Mouse (Mus musculus): ENCODE data around the gene Dgcr6. TPM values are rescaled to one million over a fixed set of nuclear protein-coding genes. Genes with fewer than 3 reads are reported as not detected.
A peak's percentile ranks its signal among the peaks of the same experiment; 100 is the strongest.

Dgcr6 gene
- total and polyA plus RNA-seq, 2 experiments from 2014 or later = 23.0 to 83.5 TPM

DNA sequence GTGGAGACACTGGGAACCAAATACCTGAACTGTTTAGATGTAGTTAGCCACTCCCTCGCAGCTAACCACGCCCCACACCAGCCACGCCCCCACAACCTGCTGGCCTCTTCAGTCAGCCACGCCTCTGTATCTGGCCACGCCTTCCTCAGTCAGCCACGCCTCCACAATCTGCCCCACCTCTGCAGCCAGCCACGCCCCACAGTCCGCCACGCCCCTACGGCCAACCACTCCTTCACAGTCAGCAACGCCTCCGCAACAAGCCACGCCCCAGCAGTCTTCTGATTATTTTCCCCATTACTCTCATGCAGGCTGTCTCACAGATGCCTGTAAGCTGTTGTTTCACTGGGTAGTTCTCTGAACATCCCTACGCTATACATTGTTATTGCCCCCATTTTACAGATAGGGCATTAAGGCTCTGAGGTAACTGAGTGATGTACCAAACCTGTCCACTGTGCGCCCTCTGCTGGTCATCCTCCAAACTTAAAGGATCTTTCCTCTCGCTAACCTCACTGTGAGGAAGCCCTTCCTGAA is 16.2 kb upstream of the Dgcr6 start:
- Histone ChIP-seq H3K9ac (replicated peaks; ENCODE audit: low read depth, low read length) (no peak overlapping the region), H3K9me3 (replicated peaks; ENCODE audit: control insufficient read depth, low read length) (no peaks in the 10 kb centered on the region), H3K27ac (ENCODE audit: low read depth) (no peak overlapping the region), H3K27me3 (ENCODE audit: control insufficient read depth, insufficient read depth, low read length) (no peaks in the 10 kb centered on the region), H3K4me1 (ENCODE audit: control insufficient read depth, insufficient read depth) (no peaks in the 10 kb centered on the region), H3K4me3 (ENCODE audit: low read depth, low read length) (no peak overlapping the region), H3K36me3 (replicated peaks; ENCODE audit: control insufficient read depth, insufficient read depth, low read length) (no peaks in the 10 kb centered on the region), H3K4me2 (ENCODE audit: low read depth, low read length) (no peak overlapping the region)
- no peak for DNase-seq (ENCODE audit: low spot score)
- TF ChIP-seq CTCF (IDR thresholded peaks at IDR 0.05; ENCODE audit: low read depth) (peak; percentile 52), EP300 (IDR thresholded peaks at IDR 0.05; ENCODE audit: low read depth) (no peak)
- 24% methylated on average over 15 of the region's 16 CpGs for WGBS
- ATAC-seq (ENCODE audit: insufficient read depth, low read depth) = peak; percentile 33; the same call in 1 of the 2 replicates

DNA sequence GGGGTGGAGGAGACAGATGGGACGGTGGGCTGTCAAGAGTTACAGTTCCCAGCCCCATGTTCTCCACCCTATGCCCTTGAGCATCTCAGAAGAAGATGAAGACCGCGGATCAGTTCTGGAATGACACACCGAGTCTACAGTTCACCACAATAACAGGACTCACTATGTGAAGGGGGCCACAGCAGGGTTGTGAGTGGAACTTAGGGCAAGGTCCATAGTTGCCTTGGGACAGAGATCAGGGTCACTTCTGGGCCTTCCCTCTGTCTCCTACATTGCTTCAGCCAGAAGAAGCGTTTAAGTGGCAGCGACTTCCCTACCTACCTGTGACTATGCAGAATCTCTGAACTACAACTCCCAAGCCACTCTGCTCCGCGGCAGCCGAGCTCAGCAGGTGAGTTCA is 15.6 kb upstream of the Dgcr6 start:
- 51% methylated on average over 9 of the region's 9 CpGs for WGBS
- H3K4me3 ChIP-seq (ENCODE audit: low read depth, low read length) = no peak overlapping the region
- DNase-seq (ENCODE audit: low spot score) (no peak), ATAC-seq (ENCODE audit: insufficient read depth, low read depth) (no peak)
- no peaks in the 10 kb centered on the region for H3K4me1 ChIP-seq (ENCODE audit: control insufficient read depth, insufficient read depth)
- H3K27me3 ChIP-seq (ENCODE audit: control insufficient read depth, insufficient read depth, low read length) = no peaks in the 10 kb centered on the region
- no peak overlapping the region for H3K27ac ChIP-seq (ENCODE audit: low read depth)
- no peak for TF ChIP-seq CTCF (IDR thresholded peaks at IDR 0.05; ENCODE audit: low read depth)
- TF ChIP-seq EP300 (IDR thresholded peaks at IDR 0.05; ENCODE audit: low read depth) = no peak
- H3K9me3 ChIP-seq (replicated peaks; ENCODE audit: control insufficient read depth, low read length) = no peaks in the 10 kb centered on the region
- H3K4me2 ChIP-seq (ENCODE audit: low read depth, low read length) = no peak overlapping the region
- H3K36me3 ChIP-seq (replicated peaks; ENCODE audit: control insufficient read depth, insufficient read depth, low read length) = no peaks in the 10 kb centered on the region
- no peak overlapping the region for H3K9ac ChIP-seq (replicated peaks; ENCODE audit: low read depth, low read length)

DNA sequence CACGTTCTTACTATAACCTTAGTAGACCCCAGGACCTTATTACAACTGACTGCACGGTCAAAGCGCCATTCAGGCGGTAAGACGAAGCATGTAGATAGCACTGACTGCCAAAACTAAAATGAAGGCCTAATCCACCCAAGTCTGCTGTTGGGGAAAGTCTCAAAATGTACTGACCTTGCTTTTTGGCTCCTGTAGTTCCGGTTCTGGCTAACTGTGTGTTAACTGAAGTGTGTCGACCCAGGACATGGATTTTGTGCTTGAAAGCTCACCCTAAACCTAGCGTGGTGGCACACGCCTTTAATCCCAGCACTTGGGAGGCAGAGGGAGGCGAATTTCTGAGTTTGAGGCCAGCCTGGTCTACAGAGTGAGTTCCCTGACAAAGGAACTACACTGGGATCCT is 7.7 kb upstream of the Dgcr6 start:
- Histone ChIP-seq H3K4me2 (ENCODE audit: low read depth, low read length) (no peak overlapping the region), H3K4me1 (ENCODE audit: control insufficient read depth, insufficient read depth) (no peaks in the 10 kb centered on the region), H3K9ac (replicated peaks; ENCODE audit: low read depth, low read length) (no peak overlapping the region), H3K27me3 (ENCODE audit: control insufficient read depth, insufficient read depth, low read length) (no peaks in the 10 kb centered on the region), H3K4me3 (ENCODE audit: low read depth, low read length) (no peak overlapping the region), H3K9me3 (replicated peaks; ENCODE audit: control insufficient read depth, low read length) (no peaks in the 10 kb centered on the region), H3K27ac (ENCODE audit: low read depth) (no peak overlapping the region), H3K36me3 (replicated peaks; ENCODE audit: control insufficient read depth, insufficient read depth, low read length) (no peaks in the 10 kb centered on the region)
- DNase-seq (ENCODE audit: low spot score) (no peak), ATAC-seq (ENCODE audit: insufficient read depth, low read depth) (no peak)
- WGBS = 79% methylated on average over 10 of the region's 10 CpGs
- TF ChIP-seq EP300 (IDR thresholded peaks at IDR 0.05; ENCODE audit: low read depth) = no peak
- no peak for TF ChIP-seq CTCF (IDR thresholded peaks at IDR 0.05; ENCODE audit: low read depth)

DNA sequence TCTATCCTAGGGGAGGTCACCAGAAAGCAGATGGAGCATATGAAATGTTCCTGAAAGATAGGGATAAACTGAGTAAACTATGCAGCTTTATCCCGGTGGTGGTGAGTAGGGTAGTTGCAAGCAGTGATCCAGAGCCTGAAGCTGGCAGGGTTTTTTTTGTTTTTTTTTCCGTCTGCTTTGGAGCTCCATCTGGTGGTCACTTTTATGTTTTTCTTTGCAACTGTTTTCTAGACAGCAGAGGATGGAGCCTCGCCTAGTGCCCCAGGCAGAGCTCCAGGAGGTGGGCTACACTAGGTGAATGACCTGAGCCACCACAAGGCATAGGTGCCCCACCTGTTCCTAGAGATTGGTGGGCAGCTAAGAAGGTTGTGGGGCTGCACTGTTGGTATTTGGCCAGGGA is 5.0 kb upstream of the Dgcr6 start:
- Histone ChIP-seq H3K4me2 (ENCODE audit: low read depth, low read length) (no peak overlapping the region), H3K27me3 (ENCODE audit: control insufficient read depth, insufficient read depth, low read length) (no peaks in the 10 kb centered on the region), H3K9me3 (replicated peaks; ENCODE audit: control insufficient read depth, low read length) (no peaks in the 10 kb centered on the region), H3K27ac (ENCODE audit: low read depth) (no peak overlapping the region), H3K4me3 (ENCODE audit: low read depth, low read length) (no peak overlapping the region), H3K4me1 (ENCODE audit: control insufficient read depth, insufficient read depth) (no peaks in the 10 kb centered on the region), H3K36me3 (replicated peaks; ENCODE audit: control insufficient read depth, insufficient read depth, low read length) (no peaks in the 10 kb centered on the region), H3K9ac (replicated peaks; ENCODE audit: low read depth, low read length) (no peak overlapping the region)
- 2% methylated on average over 3 of the region's 3 CpGs for WGBS
- TF ChIP-seq EP300 (IDR thresholded peaks at IDR 0.05; ENCODE audit: low read depth) (no peak), CTCF (IDR thresholded peaks at IDR 0.05; ENCODE audit: low read depth) (peak; percentile 63)
- no peak; the same call in 1 of the 2 replicates for ATAC-seq (ENCODE audit: insufficient read depth, low read depth)
- DNase-seq (ENCODE audit: low spot score) = peak; percentile 39

DNA sequence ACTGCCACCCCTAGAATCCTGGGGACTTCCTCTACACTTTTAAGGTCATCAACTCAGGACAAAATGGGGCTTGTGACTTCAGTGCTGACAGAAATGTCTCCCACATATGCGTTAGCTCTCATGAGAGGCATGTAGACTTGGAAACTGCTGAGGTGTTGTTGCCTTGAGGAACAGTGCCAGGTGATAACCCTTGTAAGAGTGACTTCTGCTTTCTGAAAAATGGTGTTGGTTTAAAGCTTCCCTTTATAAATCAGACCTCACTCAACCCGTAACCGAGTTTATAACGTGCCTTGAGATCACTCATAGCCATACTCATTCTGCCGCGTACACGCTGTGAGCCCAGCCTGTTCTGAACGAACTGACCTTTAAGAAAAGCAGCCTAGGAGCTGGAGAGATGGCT is 4.6 kb upstream of the Dgcr6 start:
- Histone ChIP-seq H3K9me3 (replicated peaks; ENCODE audit: control insufficient read depth, low read length) (no peaks in the 10 kb centered on the region), H3K4me2 (ENCODE audit: low read depth, low read length) (no peak overlapping the region), H3K36me3 (replicated peaks; ENCODE audit: control insufficient read depth, insufficient read depth, low read length) (no peaks in the 10 kb centered on the region), H3K27ac (ENCODE audit: low read depth) (no peak overlapping the region), H3K9ac (replicated peaks; ENCODE audit: low read depth, low read length) (no peak overlapping the region), H3K4me3 (ENCODE audit: low read depth, low read length) (no peak overlapping the region), H3K4me1 (ENCODE audit: control insufficient read depth, insufficient read depth) (no peaks in the 10 kb centered on the region), H3K27me3 (ENCODE audit: control insufficient read depth, insufficient read depth, low read length) (no peaks in the 10 kb centered on the region)
- TF ChIP-seq CTCF (IDR thresholded peaks at IDR 0.05; ENCODE audit: low read depth) (no peak), EP300 (IDR thresholded peaks at IDR 0.05; ENCODE audit: low read depth) (no peak)
- ATAC-seq (ENCODE audit: insufficient read depth, low read depth) (no peak), DNase-seq (ENCODE audit: low spot score) (no peak)
- WGBS = 60% methylated on average over 8 of the region's 8 CpGs

DNA sequence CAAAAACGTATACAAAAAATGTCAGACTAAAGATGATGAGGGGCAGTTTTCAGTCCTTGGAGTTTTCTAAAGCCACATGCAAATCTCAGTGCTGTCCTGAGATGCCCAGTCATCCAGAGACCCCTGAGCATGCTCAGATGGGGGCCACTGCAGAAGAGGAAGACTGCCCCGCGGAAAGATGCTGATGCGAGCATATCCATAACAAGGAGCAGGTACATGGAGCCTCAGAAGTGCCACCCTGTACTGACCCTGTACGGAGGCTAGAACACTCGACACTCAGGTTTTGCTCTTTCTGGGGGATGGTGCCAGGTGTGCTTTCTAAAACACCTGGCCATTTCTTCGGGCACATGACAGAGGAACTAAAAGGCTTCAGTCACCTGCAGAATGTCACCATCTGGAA is 338 bp upstream of the Dgcr6 start:
- H3K9ac ChIP-seq (replicated peaks; ENCODE audit: low read depth, low read length) = no peak overlapping the region
- TF ChIP-seq CTCF (IDR thresholded peaks at IDR 0.05; ENCODE audit: low read depth) = no peak
- TF ChIP-seq EP300 (IDR thresholded peaks at IDR 0.05; ENCODE audit: low read depth) = no peak
- no peaks in the 10 kb centered on the region for H3K36me3 ChIP-seq (replicated peaks; ENCODE audit: control insufficient read depth, insufficient read depth, low read length)
- H3K4me3 ChIP-seq (ENCODE audit: low read depth, low read length) = no peak overlapping the region
- WGBS = 44% methylated on average over 7 of the region's 7 CpGs
- no peak overlapping the region for H3K27ac ChIP-seq (ENCODE audit: low read depth)
- DNase-seq (ENCODE audit: low spot score) = no peak
- no peak overlapping the region for H3K4me2 ChIP-seq (ENCODE audit: low read depth, low read length)
- no peaks in the 10 kb centered on the region for H3K4me1 ChIP-seq (ENCODE audit: control insufficient read depth, insufficient read depth)
- H3K9me3 ChIP-seq (replicated peaks; ENCODE audit: control insufficient read depth, low read length) = no peaks in the 10 kb centered on the region
- ATAC-seq (ENCODE audit: insufficient read depth, low read depth) = no peak; the same call in 1 of the 2 replicates
- H3K27me3 ChIP-seq (ENCODE audit: control insufficient read depth, insufficient read depth, low read length) = no peaks in the 10 kb centered on the region

Data from heart, postnatal 0 days (tissue).